In the genomic region with DNA sequence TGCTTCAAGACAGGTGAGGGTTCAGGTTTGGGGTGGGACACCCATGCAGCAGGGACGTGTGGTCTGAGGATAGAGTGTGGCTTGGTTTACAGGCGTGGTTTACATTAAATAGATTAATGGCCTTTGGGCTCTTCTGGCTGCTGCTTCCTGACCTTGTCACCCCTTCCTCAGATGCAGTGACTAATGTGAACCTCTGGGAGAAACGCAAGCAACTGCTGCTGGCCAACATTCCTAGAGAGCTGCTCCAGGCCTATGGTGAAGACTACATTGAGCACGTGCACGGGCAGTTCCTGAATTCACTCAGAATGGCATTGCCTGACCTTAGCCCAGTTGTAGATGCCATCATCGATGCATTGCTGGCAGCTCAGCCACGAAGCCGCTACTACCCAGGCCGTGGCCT, we compare ENCODE assay signal across 23 mouse cellular contexts. TPM values are rescaled to one million over a fixed set of nuclear protein-coding genes. Genes with fewer than 3 reads are reported as not detected.
DNase-seq lines count a peak whose midpoint lies in the region; ATAC-seq lines count a peak whose summit lies in the region.
"Had no signal": no experiment of that assay in that cellular context is flagged by ENCODE, and none has a peak within 500 bp of the region (broad histone marks: within the 10 kb centered on the region; RNA-seq: fewer than 3 reads in every experiment).

No protein-coding gene starts in this region.

- no peak for ATAC-seq in hindbrain, embryonic 13.5 days (ENCODE audit: low FRiP score)
- ATAC-seq in hindbrain, embryonic 16.5 days, result no peak
- no peak for ATAC-seq in midbrain, embryonic 11.5 days (ENCODE audit: low FRiP score)
- ATAC-seq in megakaryocyte-erythroid progenitor cell, adult 5-6 weeks (replicated peaks; ENCODE audit: low FRiP score, low TSS enrichment, poor library complexity, severe bottlenecking), result no peak
- ATAC-seq: CD4-positive, CD25-positive, alpha-beta regulatory T cell, adult 4 months; forebrain, embryonic 13.5 days; hindbrain, postnatal 0 days had no signal

- H3K4me3 ChIP-seq in hindbrain, embryonic 13.5 days, result no peak overlapping the region
- H3K4me3 ChIP-seq in hindbrain, embryonic 16.5 days (ENCODE audit: low read length), result no peak overlapping the region
- H3K4me3 ChIP-seq in midbrain, embryonic 10.5 days, result no peak overlapping the region
- H3K4me3 ChIP-seq in midbrain, embryonic 11.5 days (ENCODE audit: low read depth, low read length), result no peak overlapping the region
- H3K4me3 ChIP-seq: embryonic facial prominence, embryonic 10.5 days; forebrain, embryonic 13.5 days; gastrocnemius, adult 2 months; heart, embryonic 15.5 days had no signal

- peak; percentile 56 for DNase-seq in embryo, embryonic 10 days (ENCODE audit: low spot score)
- DNase-seq in embryo, embryonic 10.5 days (ENCODE audit: low spot score), result no peak
- no peak for DNase-seq in midbrain, embryonic 10.5 days (ENCODE audit: low spot score)
- DNase-seq in midbrain, embryonic 11.5 days (ENCODE audit: low spot score, missing footprints), result no peak
- DNase-seq in mesoderm, embryonic 11.5 days (ENCODE audit: low read depth, low spot score), result peak; percentile 60
- DNase-seq: adrenal gland, adult 8-10 months; adrenal gland, postnatal 36 days; B cell, adult 2 months; cerebellum, adult 2 months; gastrocnemius, adult 2 months; gastrocnemius, postnatal 36 days; heart, postnatal 14 days had no signal

- H3K27ac ChIP-seq in hindbrain, embryonic 13.5 days, result 0 out of 2 replicates have a peak overlapping the region, but pooled peaks have one; percentile 35
- H3K27ac ChIP-seq in hindbrain, embryonic 16.5 days (ENCODE audit: low read depth, low read length), result no peak overlapping the region
- H3K27ac ChIP-seq in midbrain, embryonic 10.5 days (replicated peaks), result peak overlapping the region; percentile 94; the same call in 1 of the 2 replicates
- no peak overlapping the region for H3K27ac ChIP-seq in midbrain, embryonic 11.5 days (ENCODE audit: low read depth, low read length)
- H3K27ac ChIP-seq: forebrain, embryonic 13.5 days; gastrocnemius, adult 2 months; heart, embryonic 15.5 days; hindbrain, postnatal 0 days had no signal

- peaks cover 56% of the 10 kb centered on the region for H3K36me3 ChIP-seq in hindbrain, embryonic 13.5 days
- H3K36me3 ChIP-seq in hindbrain, embryonic 16.5 days (ENCODE audit: control insufficient read depth, insufficient read depth, low read length), result peaks cover 10% of the 10 kb centered on the region
- H3K36me3 ChIP-seq in midbrain, embryonic 10.5 days, result peaks cover 46% of the 10 kb centered on the region
- peaks cover 5% of the 10 kb centered on the region; the same call in 1 of the 2 replicates for H3K36me3 ChIP-seq in midbrain, embryonic 11.5 days (ENCODE audit: control insufficient read depth, insufficient read depth, low read length)

- H3K9me3 ChIP-seq in hindbrain, embryonic 13.5 days, result no peaks in the 10 kb centered on the region
- H3K9me3 ChIP-seq in hindbrain, embryonic 16.5 days (ENCODE audit: control insufficient read depth, low read length), result no peaks in the 10 kb centered on the region
- no peaks in the 10 kb centered on the region for H3K9me3 ChIP-seq in midbrain, embryonic 10.5 days (replicated peaks)
- no peaks in the 10 kb centered on the region for H3K9me3 ChIP-seq in midbrain, embryonic 11.5 days (ENCODE audit: control insufficient read depth, low read length)
- H3K9me3 ChIP-seq: embryonic facial prominence, embryonic 10.5 days; forebrain, embryonic 13.5 days; G1E; heart, embryonic 15.5 days had no signal

- peaks cover 42% of the 10 kb centered on the region for H3K4me1 ChIP-seq in hindbrain, embryonic 13.5 days (replicated peaks)
- peaks cover 13% of the 10 kb centered on the region for H3K4me1 ChIP-seq in hindbrain, embryonic 16.5 days (ENCODE audit: control insufficient read depth, insufficient read depth, low read depth, low read length)
- peaks cover 55% of the 10 kb centered on the region for H3K4me1 ChIP-seq in midbrain, embryonic 10.5 days
- peaks cover 35% of the 10 kb centered on the region for H3K4me1 ChIP-seq in midbrain, embryonic 11.5 days (ENCODE audit: control insufficient read depth, insufficient read depth, low read length)

- H3K9ac ChIP-seq in hindbrain, embryonic 13.5 days, result no peak overlapping the region
- H3K9ac ChIP-seq in hindbrain, embryonic 16.5 days (ENCODE audit: low read depth, low read length), result no peak overlapping the region
- no peak overlapping the region for H3K9ac ChIP-seq in midbrain, embryonic 11.5 days (ENCODE audit: low read length)
- H3K9ac ChIP-seq: forebrain, embryonic 13.5 days; heart, embryonic 15.5 days had no signal

- H3K4me2 ChIP-seq in hindbrain, embryonic 13.5 days, result no peak overlapping the region
- H3K4me2 ChIP-seq in hindbrain, embryonic 16.5 days (ENCODE audit: low read length), result no peak overlapping the region
- H3K4me2 ChIP-seq in midbrain, embryonic 11.5 days, result no peak overlapping the region
- H3K4me2 ChIP-seq: forebrain, embryonic 13.5 days; heart, embryonic 11.5 days; heart, embryonic 15.5 days had no signal

- WGBS in hindbrain, embryonic 13.5 days, result 78% methylated on average over 9 of the region's 9 CpGs
- WGBS in hindbrain, embryonic 16.5 days, result 75% methylated on average over 9 of the region's 9 CpGs
- 87% methylated on average over 9 of the region's 9 CpGs for WGBS in midbrain, embryonic 10.5 days
- WGBS in midbrain, embryonic 11.5 days, result 87% methylated on average over 9 of the region's 9 CpGs

- H3K27me3 ChIP-seq in hindbrain, embryonic 13.5 days, result peaks cover 3% of the 10 kb centered on the region; the same call in 1 of the 2 replicates
- H3K27me3 ChIP-seq in hindbrain, embryonic 16.5 days (replicated peaks; ENCODE audit: control insufficient read depth, insufficient read depth, low read length), result no peaks in the 10 kb centered on the region
- H3K27me3 ChIP-seq in midbrain, embryonic 10.5 days (ENCODE audit: low read depth, poor library complexity, severe bottlenecking), result peaks cover 10% of the 10 kb centered on the region
- no peaks in the 10 kb centered on the region for H3K27me3 ChIP-seq in midbrain, embryonic 11.5 days (ENCODE audit: control insufficient read depth, insufficient read depth, low read length)

RNA-seq across cellular contexts. Expression of gene Hsd11b2, which starts 4.3 kb away (rescaled TPM):
- 7.8 and 11.0 TPM in 2 replicates for polyA plus RNA-seq in hindbrain, embryonic 13.5 days (2015; fragmentation: Nextera tagmentation; extraction: Ambion mirVana)
- polyA plus RNA-seq in hindbrain, embryonic 16.5 days (2015; fragmentation: Nextera tagmentation; extraction: Ambion mirVana), result 6.9 and 8.8 TPM in 2 replicates
- 28.8 and 30.2 TPM in 2 replicates for polyA plus RNA-seq in midbrain, embryonic 10.5 days (2016; fragmentation: Nextera tagmentation; extraction: Ambion mirVana)
- polyA plus RNA-seq in midbrain, embryonic 11.5 days (2014; fragmentation: Nextera tagmentation; extraction: Ambion mirVana), result 19.8 and 24.3 TPM in 2 replicates
- 0.20 TPM in 1 of 2 replicates, not detected in the other for total RNA-seq in megakaryocyte-erythroid progenitor cell, adult 5-6 weeks (2014; fragmentation: Nextera tagmentation)
- total RNA-seq in megakaryocyte-erythroid progenitor cell, adult 5-6 weeks (2017), result 0.19 TPM in 1 of 2 replicates, not detected in the other
- total RNA-seq: G1E; gastrocnemius, adult 2 months; hematopoietic stem cell, adult 5-6 weeks had no signal
- polyA plus RNA-seq: CD4-positive, CD25-positive, alpha-beta regulatory T cell, adult 4 months; G1E had no signal

RNA-seq across cellular contexts. Expression of gene Zdhhc1, which starts 26.2 kb away (rescaled TPM):
- 30.9 and 34.3 TPM in 2 replicates for polyA plus RNA-seq in hindbrain, embryonic 13.5 days (2015; fragmentation: Nextera tagmentation; extraction: Ambion mirVana)
- polyA plus RNA-seq in hindbrain, embryonic 16.5 days (2015; fragmentation: Nextera tagmentation; extraction: Ambion mirVana), result 39.0 and 40.2 TPM in 2 replicates
- 18.6 and 24.0 TPM in 2 replicates for polyA plus RNA-seq in midbrain, embryonic 10.5 days (2016; fragmentation: Nextera tagmentation; extraction: Ambion mirVana)
- polyA plus RNA-seq in midbrain, embryonic 11.5 days (2014; fragmentation: Nextera tagmentation; extraction: Ambion mirVana), result 14.5 and 19.0 TPM in 2 replicates
- total RNA-seq in megakaryocyte-erythroid progenitor cell, adult 5-6 weeks (2014; fragmentation: Nextera tagmentation), result 8.4 and 12.8 TPM in 2 replicates
- 2.2 and 3.8 TPM in 2 replicates for total RNA-seq in megakaryocyte-erythroid progenitor cell, adult 5-6 weeks (2017)

RNA-seq across cellular contexts. Expression of gene Atp6v0d1, which starts 43.0 kb away (rescaled TPM):
- 201 and 203 TPM in 2 replicates for polyA plus RNA-seq in hindbrain, embryonic 13.5 days (2015; fragmentation: Nextera tagmentation; extraction: Ambion mirVana)
- polyA plus RNA-seq in hindbrain, embryonic 16.5 days (2015; fragmentation: Nextera tagmentation; extraction: Ambion mirVana), result 250 and 273 TPM in 2 replicates
- polyA plus RNA-seq in midbrain, embryonic 10.5 days (2016; fragmentation: Nextera tagmentation; extraction: Ambion mirVana), result 85.4 and 101 TPM in 2 replicates
- polyA plus RNA-seq in midbrain, embryonic 11.5 days (2014; fragmentation: Nextera tagmentation; extraction: Ambion mirVana), result 121 and 129 TPM in 2 replicates
- 51.9 and 70.3 TPM in 2 replicates for total RNA-seq in megakaryocyte-erythroid progenitor cell, adult 5-6 weeks (2014; fragmentation: Nextera tagmentation)
- total RNA-seq in megakaryocyte-erythroid progenitor cell, adult 5-6 weeks (2017), result 21.0 and 32.0 TPM in 2 replicates

RNA-seq across cellular contexts. Expression of gene Tppp3, which starts 51.6 kb away (rescaled TPM):
- polyA plus RNA-seq in hindbrain, embryonic 13.5 days (2015; fragmentation: Nextera tagmentation; extraction: Ambion mirVana), result 170 and 181 TPM in 2 replicates
- 246 and 256 TPM in 2 replicates for polyA plus RNA-seq in hindbrain, embryonic 16.5 days (2015; fragmentation: Nextera tagmentation; extraction: Ambion mirVana)
- polyA plus RNA-seq in midbrain, embryonic 10.5 days (2016; fragmentation: Nextera tagmentation; extraction: Ambion mirVana), result 94.4 and 100.0 TPM in 2 replicates
- polyA plus RNA-seq in midbrain, embryonic 11.5 days (2014; fragmentation: Nextera tagmentation; extraction: Ambion mirVana), result 106 and 107 TPM in 2 replicates
- 0.45 and 1.4 TPM in 2 replicates for total RNA-seq in megakaryocyte-erythroid progenitor cell, adult 5-6 weeks (2014; fragmentation: Nextera tagmentation)
- total RNA-seq in megakaryocyte-erythroid progenitor cell, adult 5-6 weeks (2017), result 1.3 TPM in 1 of 2 replicates, not detected in the other
- total RNA-seq: G1E; hematopoietic stem cell, adult 5-6 weeks had no signal
- polyA plus RNA-seq: G1E had no signal

Comparison
In these comparisons a context has a peak if more than half of its experiments do, and no peak if none do; other contexts are left out.
1. DNase-seq: peak in embryo, embryonic 10 days (single experiment) and mesoderm, embryonic 11.5 days (single experiment); none in embryo, embryonic 10.5 days (single experiment), midbrain, embryonic 10.5 days (single experiment) and midbrain, embryonic 11.5 days (single experiment).
2. H3K27ac ChIP-seq: peak in hindbrain, embryonic 13.5 days (single experiment) and midbrain, embryonic 10.5 days (single experiment); none in hindbrain, embryonic 16.5 days (single experiment) and midbrain, embryonic 11.5 days (single experiment).